Mouse (Mus musculus) retina, adult 2 months (tissue): Measurements from ENCODE around the gene Gtpbp6.
"Not testable (repeated sequence)": the region's sequence is repeated elsewhere in the genome, so short reads cannot be mapped to it uniquely, and the experiment has no call there.

Source experiments
- DNase-seq: peaks from one replicate; pipeline ENCODE4 v3.0.0-alpha.2; 2012; ENCODE audit warnings: low read depth, low spot score

Gtpbp6 gene

GRCm38 (mm10) chr5:110107581-110108304, at the start of gene Gtpbp6:
Gene Gtpbp6 (minus strand): TSS chr5:110108197.
- DNase-seq, result peak; percentile 90

- DNase-seq, result no peak
These were observed 35.0 kb upstream of the Gtpbp6 start for GRCm38 (mm10) chr5:110143007-110143406.

GRCm38 (mm10) chr5:110142309-110142708, 34.3 kb upstream of the Gtpbp6 start:
- DNase-seq, result no peak

GRCm38 (mm10) chr5:110140424-110140823, 32.4 kb upstream of the Gtpbp6 start:
- no peak for DNase-seq

GRCm38 (mm10) chr5:110139325-110139724, 31.3 kb upstream of the Gtpbp6 start:
- DNase-seq, result no peak

GRCm38 (mm10) chr5:110137816-110138215, 29.8 kb upstream of the Gtpbp6 start:
- no peak for DNase-seq

- no peak for DNase-seq
These were observed 28.1 kb upstream of the Gtpbp6 start for GRCm38 (mm10) chr5:110136087-110136464.

GRCm38 (mm10) chr5:110135293-110136086, 27.5 kb upstream of the Gtpbp6 start, which contains the start of gene Chfr:
Gene Chfr (plus strand): TSS chr5:110135842.
- peak; percentile 98 for DNase-seq

GRCm38 (mm10) chr5:110122380-110122779, 14.4 kb upstream of the Gtpbp6 start:
- DNase-seq, result not testable (repeated sequence)

- peak; percentile 91 for DNase-seq
These were observed 2.0 kb upstream of the Gtpbp6 start, which contains the start of gene Zfp605 for GRCm38 (mm10) chr5:110109991-110110441. Gene Zfp605 (plus strand): TSS chr5:110110092.

GRCm38 (mm10) chr5:110108305-110108628, 270 bp upstream of the Gtpbp6 start:
- no peak for DNase-seq

GRCm38 (mm10) chr5:110106901-110107564, 964 bp downstream of the Gtpbp6 start:
- DNase-seq, result peak; percentile 9

- no peak for DNase-seq
These were observed 1.7 kb downstream of the Gtpbp6 start for GRCm38 (mm10) chr5:110106140-110106871.

- no peak for DNase-seq
These were observed 3.2 kb downstream of the Gtpbp6 start for GRCm38 (mm10) chr5:110104616-110105380.

GRCm38 (mm10) chr5:110103901-110104615, 3.9 kb downstream of the Gtpbp6 start:
- DNase-seq, result no peak

GRCm38 (mm10) chr5:110102853-110103625, 5.0 kb downstream of the Gtpbp6 start:
- DNase-seq, result no peak

GRCm38 (mm10) chr5:110102429-110102828, 5.6 kb downstream of the Gtpbp6 start:
- DNase-seq, result no peak

GRCm38 (mm10) chr5:110101716-110102347, 6.2 kb downstream of the Gtpbp6 start:
- DNase-seq, result peak; percentile 18
